Mouse (Mus musculus): ENCODE results near the gene Pla2g4e. TPM values are rescaled to one million over a fixed set of nuclear protein-coding genes. Genes with fewer than 3 reads are reported as not detected.
A peak's percentile ranks its signal among the peaks of the same experiment; 100 is the strongest.

The Pla2g4e gene
- polyA plus RNA-seq, 1 experiment from 2014 or later, result not detected

GRCm38 (mm10) chr2:120170726-120171125, 74.4 kb downstream of the Pla2g4e start:
- DNase-seq (ENCODE audit: low spot score), result peak; percentile 15
- Histone ChIP-seq H3K27ac (replicated peaks) (no peak overlapping the region), H3K27me3 (replicated peaks; ENCODE audit: low read depth, poor library complexity, severe bottlenecking) (no peaks in the 10 kb centered on the region), H3K4me3 (no peak overlapping the region), H3K36me3 (replicated peaks) (no peaks in the 10 kb centered on the region), H3K4me1 (peaks cover 7% of the 10 kb centered on the region; the same call in 1 of the 2 replicates), H3K9me3 (no peaks in the 10 kb centered on the region)
- 73% methylated on average over 1 of the region's 1 CpGs for WGBS

- no peaks in the 10 kb centered on the region for H3K27me3 ChIP-seq (replicated peaks; ENCODE audit: low read depth, poor library complexity, severe bottlenecking)
- WGBS, result 83% methylated on average over 3 of the region's 3 CpGs
- no peak for DNase-seq (ENCODE audit: low spot score)
- no peak overlapping the region for H3K27ac ChIP-seq (replicated peaks)
- no peaks in the 10 kb centered on the region for H3K36me3 ChIP-seq (replicated peaks)
- peaks cover 6% of the 10 kb centered on the region; the same call in 1 of the 2 replicates for H3K4me1 ChIP-seq
- no peaks in the 10 kb centered on the region for H3K9me3 ChIP-seq
- H3K4me3 ChIP-seq, result no peak overlapping the region
Measured at GRCm38 (mm10) chr2:120169382-120169781, 75.8 kb downstream of the Pla2g4e start.

- Histone ChIP-seq H3K4me3 (no peak overlapping the region), H3K36me3 (replicated peaks) (no peaks in the 10 kb centered on the region), H3K27me3 (replicated peaks; ENCODE audit: low read depth, poor library complexity, severe bottlenecking) (no peaks in the 10 kb centered on the region), H3K27ac (replicated peaks) (no peak overlapping the region), H3K4me1 (no peaks in the 10 kb centered on the region), H3K9me3 (no peaks in the 10 kb centered on the region)
- no peak for DNase-seq (ENCODE audit: low spot score)
- WGBS, result 89% methylated on average over 8 of the region's 8 CpGs
Measured at GRCm38 (mm10) chr2:120167763-120168162, 77.4 kb downstream of the Pla2g4e start.

DNA sequence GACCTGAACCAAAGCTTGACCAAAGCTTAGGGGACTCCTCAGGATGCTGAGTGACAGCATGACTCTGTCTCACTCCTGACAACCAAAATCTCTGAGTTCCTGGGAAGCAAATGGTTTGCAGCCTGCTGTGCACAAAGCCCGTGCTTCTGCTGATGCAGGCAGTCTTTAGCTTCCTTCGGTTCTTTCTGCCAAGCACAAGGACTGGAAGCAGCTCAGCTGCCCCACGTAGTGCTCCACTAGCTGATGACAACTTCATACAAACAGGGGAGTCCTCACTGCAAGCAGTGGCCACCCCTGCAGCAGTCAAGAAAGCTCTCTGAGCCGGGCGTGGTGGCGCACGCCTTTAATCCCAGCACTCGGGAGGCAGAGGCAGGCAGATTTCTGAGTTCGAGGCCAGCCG, 79.7 kb downstream of the Pla2g4e start:
- Histone ChIP-seq H3K36me3 (replicated peaks) (no peaks in the 10 kb centered on the region), H3K27me3 (replicated peaks; ENCODE audit: low read depth, poor library complexity, severe bottlenecking) (no peaks in the 10 kb centered on the region), H3K4me3 (no peak overlapping the region), H3K9me3 (no peaks in the 10 kb centered on the region), H3K27ac (replicated peaks) (no peak overlapping the region), H3K4me1 (no peaks in the 10 kb centered on the region)
- no peak for DNase-seq (ENCODE audit: low spot score)
- 84% methylated on average over 10 of the region's 10 CpGs for WGBS

DNA sequence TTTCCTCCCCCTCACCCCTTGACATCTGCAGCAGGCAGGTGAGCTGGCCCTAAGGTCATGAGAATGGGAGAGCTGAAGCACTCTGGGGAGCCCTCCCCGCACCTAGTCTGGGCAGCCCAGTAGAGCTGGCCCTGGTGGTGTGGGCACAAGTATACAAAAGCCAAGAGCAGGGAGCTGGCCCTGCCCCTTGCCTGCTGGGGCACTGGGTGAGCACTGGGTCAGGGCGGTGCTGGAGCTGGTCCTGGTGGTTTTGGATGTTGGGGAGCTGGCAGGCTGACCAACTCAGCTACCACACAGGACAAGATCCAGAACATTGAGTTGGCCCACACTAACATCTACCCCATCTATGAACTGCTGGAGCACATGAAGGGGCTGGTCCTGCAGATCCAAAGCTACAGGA, 85.7 kb downstream of the Pla2g4e start:
- Histone ChIP-seq H3K4me3 (no peak overlapping the region), H3K4me1 (peaks cover 6% of the 10 kb centered on the region), H3K9me3 (0 out of 2 replicates have a peak, but pooled peaks cover 2% of the 10 kb centered on the region), H3K36me3 (replicated peaks) (no peaks in the 10 kb centered on the region), H3K27me3 (replicated peaks; ENCODE audit: low read depth, poor library complexity, severe bottlenecking) (peaks cover 8% of the 10 kb centered on the region), H3K27ac (replicated peaks) (no peak overlapping the region)
- WGBS, result 78% methylated on average over 2 of the region's 2 CpGs
- DNase-seq (ENCODE audit: low spot score), result no peak

DNA sequence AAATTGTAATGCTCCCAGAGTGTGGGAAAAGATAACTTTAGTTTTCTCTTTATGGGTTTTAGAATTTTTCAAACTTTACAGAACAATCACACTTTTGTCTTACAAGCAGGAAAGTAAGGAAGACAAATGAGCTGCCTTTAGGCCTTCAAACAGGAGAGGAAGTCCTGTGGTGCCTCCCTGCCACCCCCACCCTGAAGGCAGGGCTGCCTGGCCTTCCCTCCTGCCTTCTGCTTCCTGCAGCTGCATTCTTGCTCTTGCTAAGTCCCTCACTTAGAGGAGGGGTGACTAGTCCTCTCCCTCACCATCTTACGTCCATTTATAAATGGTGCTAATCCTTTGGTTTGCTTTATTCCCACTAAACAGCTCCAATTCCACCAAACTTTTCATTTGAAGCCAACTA, 86.3 kb downstream of the Pla2g4e start:
- peaks cover 9% of the 10 kb centered on the region for H3K4me1 ChIP-seq
- WGBS, result 31% methylated on average over 1 of the region's 1 CpGs
- 0 out of 2 replicates have a peak, but pooled peaks cover 2% of the 10 kb centered on the region for H3K9me3 ChIP-seq
- no peak for DNase-seq (ENCODE audit: low spot score)
- H3K27me3 ChIP-seq (replicated peaks; ENCODE audit: low read depth, poor library complexity, severe bottlenecking), result peaks cover 9% of the 10 kb centered on the region
- H3K27ac ChIP-seq (replicated peaks), result no peak overlapping the region
- H3K4me3 ChIP-seq, result no peak overlapping the region
- H3K36me3 ChIP-seq (replicated peaks), result no peaks in the 10 kb centered on the region

DNA sequence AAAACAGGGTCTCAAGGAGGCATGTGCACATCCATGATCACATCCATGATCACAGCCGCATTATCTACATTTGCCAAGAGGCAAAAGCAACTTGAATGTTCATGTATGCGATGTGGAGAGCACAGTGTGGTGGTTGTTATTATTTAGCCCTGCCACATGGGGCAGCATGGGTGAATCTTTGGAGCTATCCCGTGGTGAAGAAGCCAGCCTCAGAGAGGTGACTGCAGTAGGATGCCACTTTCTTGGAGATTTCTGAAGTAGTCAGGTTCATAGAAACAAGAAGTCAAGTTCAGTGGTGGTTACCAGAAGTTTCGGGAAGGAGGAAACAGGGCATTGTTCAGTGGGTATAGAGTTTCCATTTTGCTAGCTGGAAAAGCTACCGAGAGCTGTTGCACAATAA, 87.1 kb downstream of the Pla2g4e start:
- 0 out of 2 replicates have a peak, but pooled peaks cover 2% of the 10 kb centered on the region for H3K9me3 ChIP-seq
- H3K36me3 ChIP-seq (replicated peaks), result no peaks in the 10 kb centered on the region
- H3K4me3 ChIP-seq, result no peak overlapping the region
- H3K27me3 ChIP-seq (replicated peaks; ENCODE audit: low read depth, poor library complexity, severe bottlenecking), result peaks cover 18% of the 10 kb centered on the region
- DNase-seq (ENCODE audit: low spot score), result no peak
- no peak overlapping the region for H3K27ac ChIP-seq (replicated peaks)
- peaks cover 17% of the 10 kb centered on the region for H3K4me1 ChIP-seq
- WGBS, result 57% methylated on average over 5 of the region's 5 CpGs

GRCm38 (mm10) chr2:120157606-120158005, 87.5 kb downstream of the Pla2g4e start:
- H3K36me3 ChIP-seq (replicated peaks), result no peaks in the 10 kb centered on the region
- WGBS, result 70% methylated on average over 2 of the region's 2 CpGs
- no peak for DNase-seq (ENCODE audit: low spot score)

GRCm38 (mm10) chr2:120154361-120154894, 90.7 kb downstream of the Pla2g4e start, which contains the start of gene Ehd4:
Gene Ehd4 (minus strand): TSS chr2:120154606.
- Histone ChIP-seq H3K27me3 (replicated peaks; ENCODE audit: low read depth, poor library complexity, severe bottlenecking) (peaks cover 20% of the 10 kb centered on the region), H3K27ac (replicated peaks) (peak within 1 kb of the TSS; percentile 76), H3K36me3 (replicated peaks) (no peaks in the 10 kb centered on the region), H3K9me3 (0 out of 2 replicates have a peak, but pooled peaks cover 2% of the 10 kb centered on the region), H3K4me3 (peak within 1 kb of the TSS; percentile 79), H3K4me1 (peaks cover 17% of the 10 kb centered on the region)
- under 1% methylated on average over 53 of the region's 53 CpGs for WGBS
- DNase-seq (ENCODE audit: low spot score), result peak; percentile 98

More at GRCm38 (mm10) chr2:120157606-120158005, 87.5 kb downstream of the Pla2g4e start:
- Histone ChIP-seq H3K27me3 (replicated peaks; ENCODE audit: low read depth, poor library complexity, severe bottlenecking) (peaks cover 20% of the 10 kb centered on the region), H3K9me3 (0 out of 2 replicates have a peak, but pooled peaks cover 2% of the 10 kb centered on the region), H3K4me1 (peaks cover 17% of the 10 kb centered on the region), H3K27ac (replicated peaks) (no peak overlapping the region), H3K4me3 (no peak overlapping the region)

DNA sequence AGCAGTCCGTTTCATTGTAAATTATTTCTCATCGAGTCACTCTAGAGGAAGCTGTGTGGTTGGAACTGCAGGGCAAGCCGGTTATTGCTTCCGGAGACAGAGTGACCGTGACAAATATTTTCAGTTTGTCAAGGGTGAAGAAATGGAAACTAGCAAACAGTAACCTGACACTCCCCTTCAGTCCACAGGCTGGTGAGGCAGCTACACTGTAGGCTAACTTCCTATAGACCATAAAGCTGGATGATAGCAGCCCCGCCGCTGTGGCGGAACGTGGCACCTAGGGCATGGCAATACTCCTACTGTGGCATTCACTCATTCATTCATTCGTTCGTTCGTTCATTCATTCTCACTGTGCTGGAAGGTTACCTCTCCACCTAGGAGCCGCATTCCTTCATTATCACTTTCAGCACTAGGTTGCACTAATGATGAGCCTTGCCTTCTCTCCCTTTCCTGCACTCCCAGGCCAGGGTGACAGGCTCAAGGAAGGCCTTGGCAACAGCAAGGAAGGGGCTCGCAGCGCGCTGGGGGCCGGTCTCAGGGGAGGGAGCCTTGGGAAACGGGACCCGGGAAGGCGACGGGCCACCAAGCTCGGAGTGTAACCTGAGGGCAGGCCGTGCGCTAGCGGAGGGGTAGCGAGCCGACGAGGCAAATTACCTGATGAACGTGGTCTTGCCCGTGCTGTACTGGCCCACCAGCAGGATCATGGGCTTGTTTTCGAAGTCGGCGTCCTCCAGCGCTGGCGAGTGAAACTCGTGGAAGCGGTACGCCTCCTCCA, 91.4 kb downstream of the Pla2g4e start:
- H3K9me3 ChIP-seq, result 0 out of 2 replicates have a peak, but pooled peaks cover 2% of the 10 kb centered on the region
- H3K36me3 ChIP-seq (replicated peaks), result no peaks in the 10 kb centered on the region
- peaks cover 20% of the 10 kb centered on the region for H3K27me3 ChIP-seq (replicated peaks; ENCODE audit: low read depth, poor library complexity, severe bottlenecking)
- H3K4me1 ChIP-seq, result peaks cover 17% of the 10 kb centered on the region
- WGBS, result 4% methylated on average over 38 of the region's 38 CpGs
- DNase-seq (ENCODE audit: low spot score), result peak; percentile 36
- H3K4me3 ChIP-seq, result peak overlapping the region; percentile 79
- H3K27ac ChIP-seq (replicated peaks), result peak overlapping the region; percentile 76

GRCm38 (mm10) chr2:120150571-120150970, 94.6 kb downstream of the Pla2g4e start:
- H3K27me3 ChIP-seq (replicated peaks; ENCODE audit: low read depth, poor library complexity, severe bottlenecking), result peaks cover 15% of the 10 kb centered on the region
- H3K4me1 ChIP-seq, result peaks cover 19% of the 10 kb centered on the region
- DNase-seq (ENCODE audit: low spot score), result no peak
- no peak overlapping the region for H3K27ac ChIP-seq (replicated peaks)
- 87% methylated on average over 3 of the region's 3 CpGs for WGBS
- H3K4me3 ChIP-seq, result no peak overlapping the region
- H3K36me3 ChIP-seq (replicated peaks), result no peaks in the 10 kb centered on the region
- H3K9me3 ChIP-seq, result no peaks in the 10 kb centered on the region

GRCm38 (mm10) chr2:120149634-120150033, 95.5 kb downstream of the Pla2g4e start:
- Histone ChIP-seq H3K27me3 (replicated peaks; ENCODE audit: low read depth, poor library complexity, severe bottlenecking) (peaks cover 12% of the 10 kb centered on the region; the same call in 1 of the 2 replicates), H3K4me3 (no peak overlapping the region), H3K9me3 (no peaks in the 10 kb centered on the region), H3K36me3 (replicated peaks) (no peaks in the 10 kb centered on the region), H3K4me1 (peaks cover 13% of the 10 kb centered on the region), H3K27ac (replicated peaks) (no peak overlapping the region)
- 90% methylated on average over 7 of the region's 7 CpGs for WGBS
- no peak for DNase-seq (ENCODE audit: low spot score)

DNA sequence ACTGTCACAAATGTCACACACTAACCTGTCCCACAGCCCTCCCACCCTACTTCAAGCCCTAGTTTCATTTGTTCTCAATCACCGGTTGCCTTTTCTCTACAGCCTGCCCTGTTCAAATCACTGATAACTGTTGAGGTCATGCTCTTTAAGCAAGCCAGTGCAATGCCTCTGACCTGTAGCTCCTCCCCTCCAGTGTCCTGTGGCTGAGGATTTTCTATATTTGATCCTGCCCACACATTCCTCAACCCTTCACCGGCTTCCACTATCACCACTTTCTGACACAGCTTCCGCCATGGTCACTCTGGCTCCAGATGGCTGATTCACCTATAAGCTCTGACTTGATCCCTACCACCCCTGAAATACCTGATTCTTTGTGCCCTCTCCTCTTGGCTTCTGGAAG, 97.1 kb downstream of the Pla2g4e start:
- DNase-seq (ENCODE audit: low spot score), result no peak
- 92% methylated on average over 3 of the region's 3 CpGs for WGBS
- Histone ChIP-seq H3K27ac (replicated peaks) (no peak overlapping the region), H3K4me3 (no peak overlapping the region), H3K27me3 (replicated peaks; ENCODE audit: low read depth, poor library complexity, severe bottlenecking) (peaks cover 2% of the 10 kb centered on the region; the same call in 1 of the 2 replicates), H3K4me1 (0 out of 2 replicates have a peak, but pooled peaks cover 2% of the 10 kb centered on the region), H3K36me3 (replicated peaks) (no peaks in the 10 kb centered on the region), H3K9me3 (no peaks in the 10 kb centered on the region)
